Comparison of ENCODE assay signal across 8 mouse cellular contexts in the genomic region with DNA sequence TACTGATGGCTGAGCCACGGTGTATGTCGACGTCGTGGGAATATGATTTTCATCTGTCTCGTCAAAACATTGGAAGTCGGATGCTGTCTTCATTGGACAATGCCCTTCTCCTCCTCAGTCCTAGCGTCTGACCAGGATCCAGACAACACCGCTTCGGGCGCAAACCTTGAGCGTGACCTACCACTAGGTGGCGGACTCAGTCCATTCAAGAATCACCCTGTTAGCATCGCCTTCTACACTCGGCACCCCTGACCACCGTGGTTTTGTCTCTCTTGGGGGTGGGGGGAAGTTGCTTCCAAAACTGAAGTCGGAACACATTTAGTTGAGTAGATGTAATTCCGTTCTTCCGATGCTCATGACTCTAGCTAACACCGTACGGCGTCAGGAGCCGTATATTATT. TPM values are rescaled to one million over a fixed set of nuclear protein-coding genes. Genes with fewer than 3 reads are reported as not detected.
A peak's percentile ranks its signal among the peaks of the same experiment; 100 is the strongest.
DNase-seq lines count a peak whose midpoint lies in the region; ATAC-seq lines count a peak whose summit lies in the region.

No protein-coding gene starts in this region.

- peaks cover 22% of the 10 kb centered on the region for H3K4me1 ChIP-seq in intestine, embryonic 15.5 days (replicated peaks)

- H3K9ac ChIP-seq in intestine, embryonic 15.5 days, result no peak overlapping the region

- under 1% methylated on average over 22 of the region's 22 CpGs for WGBS in intestine, embryonic 15.5 days

- peak; percentile 90 for DNase-seq in adrenal gland, adult 8-10 months
- DNase-seq in embryo, embryonic 11.5 days (ENCODE audit: low read depth, low spot score), result peak; percentile 82
- peak; percentile 80 to 91 for DNase-seq in gastrocnemius, postnatal 4 days (ENCODE audit: low spot score in 2 of 2)
- peak; percentile 92 to 94 for DNase-seq in left cerebral cortex, postnatal 14 days (ENCODE audit: low spot score in 2 of 2)
- peak; percentile 95 to 97 for DNase-seq in right cerebral cortex, adult 2 months (ENCODE audit: low spot score in 2 of 2)
- peak; percentile 60 for DNase-seq in urinary bladder, postnatal 10 days (ENCODE audit: low spot score)

- H3K27me3 ChIP-seq in intestine, embryonic 15.5 days (replicated peaks), result peaks cover 5% of the 10 kb centered on the region; the same call in 1 of the 2 replicates

- no peak overlapping the region for H3K27ac ChIP-seq in intestine, embryonic 15.5 days

- intact Hi-C loops in left cerebral cortex, postnatal 14 days (cut with DNase I), result loop anchor here (2.0 to 10.0 kb wide), 3 partner anchors 931 to 1365 kb away; no protein-coding TSS in a partner anchor

- H3K9me3 ChIP-seq in intestine, embryonic 15.5 days, result no peaks in the 10 kb centered on the region

- ATAC-seq in intestine, embryonic 15.5 days, result peak; percentile 38
- ATAC-seq in megakaryocyte progenitor cell, adult 5-6 weeks (replicated peaks; ENCODE audit: poor library complexity), result peak; percentile 51

- H3K4me2 ChIP-seq in intestine, embryonic 15.5 days (replicated peaks), result peak overlapping the region; percentile 88

- H3K36me3 ChIP-seq in intestine, embryonic 15.5 days, result no peaks in the 10 kb centered on the region

- H3K4me3 ChIP-seq in intestine, embryonic 15.5 days (replicated peaks), result peak overlapping the region; percentile 35

RNA-seq across cellular contexts. Expression of a gene that starts 4.1 kb away (rescaled TPM):
- total RNA-seq in adrenal gland, adult 8-10 months (2022), result not detected
- total RNA-seq in gastrocnemius, postnatal 4 days (2021), result not detected
- polyA plus RNA-seq in intestine, embryonic 15.5 days (2015; fragmentation: Nextera tagmentation; extraction: Ambion mirVana), result not detected in 2 replicates
- total RNA-seq in left cerebral cortex, postnatal 14 days (2021), result not detected
- not detected in 2 replicates for total RNA-seq in megakaryocyte progenitor cell, adult 5-6 weeks (2015)
- not detected in 2 replicates for total RNA-seq in megakaryocyte progenitor cell, adult 5-6 weeks (2017)

RNA-seq across cellular contexts. Expression of a gene that starts 4.5 kb away (rescaled TPM):
- 10 to 100 TPM; 11.5 to 65.2 (median 59.2) TPM for total RNA-seq in adrenal gland, adult 8-10 months (2022)
- total RNA-seq in gastrocnemius, postnatal 4 days (2021), result 10 to 100 TPM; 11.1 to 11.3 TPM
- polyA plus RNA-seq in intestine, embryonic 15.5 days (2015; fragmentation: Nextera tagmentation; extraction: Ambion mirVana), result 0.90 and 0.91 TPM in 2 replicates
- 10 to 100 TPM; 28.0 to 33.6 TPM for total RNA-seq in left cerebral cortex, postnatal 14 days (2021)
- total RNA-seq in megakaryocyte progenitor cell, adult 5-6 weeks (2015), result 4.1 and 6.9 TPM in 2 replicates
- total RNA-seq in megakaryocyte progenitor cell, adult 5-6 weeks (2017), result 2.4 and 3.2 TPM in 2 replicates

RNA-seq across cellular contexts. Expression of a gene that starts 52.0 kb away (rescaled TPM):
- not detected for total RNA-seq in adrenal gland, adult 8-10 months (2022)
- not detected for total RNA-seq in gastrocnemius, postnatal 4 days (2021)
- not detected in 2 replicates for polyA plus RNA-seq in intestine, embryonic 15.5 days (2015; fragmentation: Nextera tagmentation; extraction: Ambion mirVana)
- under 1 TPM; 0.18 to 0.30 TPM for total RNA-seq in left cerebral cortex, postnatal 14 days (2021)
- total RNA-seq in megakaryocyte progenitor cell, adult 5-6 weeks (2015), result not detected in 2 replicates
- not detected in 2 replicates for total RNA-seq in megakaryocyte progenitor cell, adult 5-6 weeks (2017)
